Mouse (Mus musculus): ENCODE results near the gene Slc9b1. TPM values are rescaled to one million over a fixed set of nuclear protein-coding genes. Genes with fewer than 3 reads are reported as not detected.
A peak's percentile ranks its signal among the peaks of the same experiment; 100 is the strongest.

The Slc9b1 gene
- polyA plus RNA-seq (2016; fragmentation: Nextera tagmentation; extraction: Ambion mirVana), result 0.15 TPM in 1 of 2 replicates, not detected in the other

DNA sequence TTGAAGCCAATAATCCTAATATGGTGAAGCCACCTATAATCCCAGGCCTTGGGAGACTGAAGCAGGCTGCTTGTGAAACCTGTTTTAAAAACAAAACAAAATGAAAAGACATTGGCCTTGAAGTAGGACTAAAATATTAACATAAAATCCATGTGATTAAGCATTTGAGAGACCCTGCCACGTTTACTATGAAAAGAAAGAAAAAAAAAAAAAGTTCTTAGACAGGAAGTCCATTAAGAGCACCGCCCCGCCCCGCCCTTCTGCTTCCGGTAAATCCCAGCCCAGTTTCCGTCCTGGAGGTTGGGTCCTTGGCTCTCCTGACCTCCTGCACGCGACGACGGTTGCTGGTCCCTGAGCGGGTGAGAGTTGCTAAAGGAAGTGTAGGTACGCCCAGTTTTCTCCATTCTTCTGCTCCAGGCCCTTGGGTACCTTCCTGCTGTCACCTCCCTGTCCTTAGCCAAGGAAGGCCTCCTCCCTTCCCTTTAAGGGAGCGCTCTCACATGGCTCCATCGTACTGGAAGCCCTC, at the start of gene Slc9b1:
Gene Slc9b1 (plus strand): TSS at position 291 of the 526 bp plus-strand sequence.
- no peak within 1 kb of the TSS for H3K27ac ChIP-seq (ENCODE audit: poor library complexity, severe bottlenecking)
- no peaks in the 10 kb centered on the region for H3K27me3 ChIP-seq (replicated peaks)
- no peak within 1 kb of the TSS for H3K9ac ChIP-seq
- ATAC-seq (ENCODE audit: insufficient number of reproducible peaks, low FRiP score), result no peak
- no peaks in the 10 kb centered on the region for H3K9me3 ChIP-seq (replicated peaks)
- peaks cover 3% of the 10 kb centered on the region; the same call in 1 of the 2 replicates for H3K4me1 ChIP-seq (replicated peaks)
- no peak within 1 kb of the TSS for H3K4me2 ChIP-seq
- no peak within 1 kb of the TSS for H3K4me3 ChIP-seq
- 72% methylated on average over 14 of the region's 14 CpGs for WGBS
- no peaks in the 10 kb centered on the region for H3K36me3 ChIP-seq

GRCm38 (mm10) chr3:135298560-135298959, 49.3 kb upstream of the Slc9b1 start:
- H3K4me1 ChIP-seq (replicated peaks), result peaks cover 3% of the 10 kb centered on the region
- no peak overlapping the region for H3K4me3 ChIP-seq
- 58% methylated on average over 3 of the region's 3 CpGs for WGBS
- ATAC-seq (ENCODE audit: insufficient number of reproducible peaks, low FRiP score), result no peak
- H3K9ac ChIP-seq, result no peak overlapping the region
- H3K9me3 ChIP-seq (replicated peaks), result no peaks in the 10 kb centered on the region
- H3K27ac ChIP-seq (ENCODE audit: poor library complexity, severe bottlenecking), result no peak overlapping the region
- H3K36me3 ChIP-seq, result no peaks in the 10 kb centered on the region
- H3K27me3 ChIP-seq (replicated peaks), result no peaks in the 10 kb centered on the region
- H3K4me2 ChIP-seq, result no peak overlapping the region

GRCm38 (mm10) chr3:135300081-135300480, 47.7 kb upstream of the Slc9b1 start:
- Histone ChIP-seq H3K9ac (no peak overlapping the region), H3K36me3 (no peaks in the 10 kb centered on the region), H3K4me3 (no peak overlapping the region), H3K4me2 (no peak overlapping the region), H3K27me3 (replicated peaks) (no peaks in the 10 kb centered on the region), H3K4me1 (replicated peaks) (0 out of 2 replicates have a peak, but pooled peaks cover 2% of the 10 kb centered on the region), H3K27ac (ENCODE audit: poor library complexity, severe bottlenecking) (no peak overlapping the region), H3K9me3 (replicated peaks) (no peaks in the 10 kb centered on the region)
- no peak for ATAC-seq (ENCODE audit: insufficient number of reproducible peaks, low FRiP score)
- 62% methylated on average over 6 of the region's 6 CpGs for WGBS

DNA sequence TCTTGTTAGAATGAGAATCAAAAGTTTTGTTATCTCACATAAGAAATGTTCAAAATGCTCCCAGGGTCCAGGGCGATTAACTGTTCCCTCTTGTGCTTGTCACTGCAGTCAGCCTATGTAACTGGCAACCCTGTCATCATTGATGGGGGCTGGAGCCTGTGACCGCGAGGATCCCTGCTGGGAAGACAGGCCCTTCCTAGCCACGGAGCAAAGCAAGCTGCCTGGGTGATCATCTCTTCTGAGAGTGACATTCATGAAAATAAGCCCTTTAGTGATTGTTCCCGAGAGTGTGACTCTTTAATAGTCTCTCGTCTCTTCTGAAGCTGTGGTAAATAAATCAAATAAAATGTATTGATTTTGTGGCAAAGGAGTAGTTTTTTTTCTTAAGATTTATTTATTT, 43.8 kb upstream of the Slc9b1 start:
- H3K27me3 ChIP-seq (replicated peaks), result peaks cover 4% of the 10 kb centered on the region; the same call in 1 of the 2 replicates
- H3K4me2 ChIP-seq, result no peak overlapping the region
- WGBS, result 38% methylated on average over 6 of the region's 6 CpGs
- no peaks in the 10 kb centered on the region for H3K9me3 ChIP-seq (replicated peaks)
- H3K4me3 ChIP-seq, result no peak overlapping the region
- H3K27ac ChIP-seq (ENCODE audit: poor library complexity, severe bottlenecking), result no peak overlapping the region
- no peaks in the 10 kb centered on the region for H3K36me3 ChIP-seq
- no peak overlapping the region for H3K9ac ChIP-seq
- ATAC-seq (ENCODE audit: insufficient number of reproducible peaks, low FRiP score), result no peak
- H3K4me1 ChIP-seq (replicated peaks), result peaks cover 9% of the 10 kb centered on the region; the same call in 1 of the 2 replicates

- Histone ChIP-seq H3K4me2 (no peak overlapping the region), H3K27me3 (replicated peaks) (peaks cover 4% of the 10 kb centered on the region; the same call in 1 of the 2 replicates), H3K9ac (no peak overlapping the region), H3K4me1 (replicated peaks) (peaks cover 9% of the 10 kb centered on the region; the same call in 1 of the 2 replicates), H3K9me3 (replicated peaks) (no peaks in the 10 kb centered on the region), H3K27ac (ENCODE audit: poor library complexity, severe bottlenecking) (no peak overlapping the region), H3K36me3 (no peaks in the 10 kb centered on the region), H3K4me3 (no peak overlapping the region)
- WGBS, result 40% methylated on average over 9 of the region's 9 CpGs
- no peak for ATAC-seq (ENCODE audit: insufficient number of reproducible peaks, low FRiP score)
Measured at GRCm38 (mm10) chr3:135304566-135304965, 43.3 kb upstream of the Slc9b1 start.

DNA sequence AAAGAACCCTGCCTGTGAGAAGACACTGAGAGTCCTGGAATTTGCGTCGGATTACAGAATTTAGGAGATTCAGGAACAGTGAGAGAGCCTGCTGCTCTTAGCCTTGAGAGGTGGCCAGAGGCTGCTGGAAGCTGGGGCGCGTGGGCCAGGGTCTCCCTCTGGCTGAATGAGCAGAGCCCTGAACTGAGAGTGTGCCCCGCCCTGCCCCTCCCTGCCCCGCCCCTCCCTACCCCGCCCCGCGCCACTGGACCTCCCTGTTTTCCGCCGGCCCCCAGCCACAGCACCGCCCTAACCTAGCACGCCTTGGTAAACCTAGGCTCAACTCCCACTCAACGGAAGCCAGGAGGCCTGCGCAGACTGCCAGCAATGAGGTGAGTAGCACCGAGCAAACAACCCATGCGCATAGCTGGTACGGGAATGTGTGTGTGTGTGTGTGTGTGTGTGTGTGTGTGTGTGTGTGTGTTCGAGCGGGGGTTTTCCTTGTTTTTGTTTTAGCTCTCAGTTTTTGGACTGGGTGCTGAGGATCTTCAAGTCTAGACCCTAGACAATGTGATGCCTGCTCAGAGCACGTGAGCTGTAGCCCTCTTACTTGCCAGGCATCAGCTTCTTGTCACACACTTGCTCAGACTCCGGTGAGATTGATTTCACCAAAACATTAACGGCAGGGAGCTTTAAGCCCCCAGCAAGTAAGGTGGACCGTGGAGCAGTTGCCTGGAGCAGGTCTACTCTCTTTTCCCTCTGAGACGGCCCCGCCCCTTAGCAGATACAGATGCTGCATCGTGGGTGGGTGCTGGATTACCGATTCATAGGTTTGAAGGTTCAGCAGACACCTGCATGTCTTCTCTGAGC, 40.2 kb upstream of the Slc9b1 start, which contains the start of gene Slc9b2:
Gene Slc9b2 (plus strand): TSS at position 290 of the 849 bp plus-strand sequence.
- peak; percentile 75; the same call in 1 of the 2 replicates for ATAC-seq (ENCODE audit: insufficient number of reproducible peaks, low FRiP score)
- peak within 1 kb of the TSS; percentile 64 for H3K9ac ChIP-seq

GRCm38 (mm10) chr3:135312916-135313491, 34.8 kb upstream of the Slc9b1 start:
- Histone ChIP-seq H3K27ac (ENCODE audit: poor library complexity, severe bottlenecking) (no peak overlapping the region), H3K9me3 (replicated peaks) (peaks cover 4% of the 10 kb centered on the region; the same call in 1 of the 2 replicates), H3K4me3 (no peak overlapping the region), H3K36me3 (no peaks in the 10 kb centered on the region), H3K27me3 (replicated peaks) (0 out of 2 replicates have a peak, but pooled peaks cover 4% of the 10 kb centered on the region), H3K4me2 (no peak overlapping the region), H3K9ac (no peak overlapping the region), H3K4me1 (replicated peaks) (peaks cover 2% of the 10 kb centered on the region; the same call in 1 of the 2 replicates)
- no peak for ATAC-seq (ENCODE audit: insufficient number of reproducible peaks, low FRiP score)
- WGBS, result 35% methylated on average over 2 of the region's 2 CpGs

More for the DNA sequence above, 40.2 kb upstream of the Slc9b1 start, which contains the start of gene Slc9b2:
- WGBS, result 10% methylated on average over 24 of the region's 28 CpGs
- Histone ChIP-seq H3K9me3 (replicated peaks) (no peaks in the 10 kb centered on the region), H3K4me3 (peak within 1 kb of the TSS; percentile 45), H3K27me3 (replicated peaks) (peaks cover 4% of the 10 kb centered on the region; the same call in 1 of the 2 replicates), H3K27ac (ENCODE audit: poor library complexity, severe bottlenecking) (no peak within 1 kb of the TSS), H3K4me2 (peak within 1 kb of the TSS; percentile 87), H3K4me1 (replicated peaks) (peaks cover 9% of the 10 kb centered on the region; the same call in 1 of the 2 replicates), H3K36me3 (no peaks in the 10 kb centered on the region)

- Histone ChIP-seq H3K27ac (ENCODE audit: poor library complexity, severe bottlenecking) (no peak overlapping the region), H3K4me3 (no peak overlapping the region), H3K4me1 (replicated peaks) (no peaks in the 10 kb centered on the region), H3K9me3 (replicated peaks) (peaks cover 4% of the 10 kb centered on the region; the same call in 1 of the 2 replicates), H3K4me2 (no peak overlapping the region), H3K27me3 (replicated peaks) (no peaks in the 10 kb centered on the region), H3K36me3 (no peaks in the 10 kb centered on the region), H3K9ac (no peak overlapping the region)
- WGBS, result 76% methylated on average over 2 of the region's 2 CpGs
- no peak for ATAC-seq (ENCODE audit: insufficient number of reproducible peaks, low FRiP score)
Measured at GRCm38 (mm10) chr3:135313727-135314126, 34.1 kb upstream of the Slc9b1 start.

DNA sequence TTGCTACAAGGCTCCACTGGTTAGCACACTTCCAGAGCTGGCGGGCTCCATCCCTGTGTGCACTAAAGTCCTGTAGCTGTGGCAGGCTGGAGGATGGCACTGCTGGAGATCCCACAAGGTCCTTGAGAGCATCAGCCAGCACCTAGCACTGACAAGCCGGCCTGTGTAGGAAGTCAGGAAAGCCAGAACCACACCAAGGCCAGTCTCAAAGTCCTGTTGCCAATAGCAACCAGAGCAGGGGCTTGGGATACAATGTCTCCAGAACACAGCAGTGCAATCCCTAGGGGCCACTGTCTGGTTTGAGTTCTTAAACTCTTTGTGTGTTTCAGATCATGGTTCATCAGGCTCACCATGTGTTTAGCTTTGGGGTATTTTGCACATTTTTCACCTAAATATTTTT, 33.0 kb upstream of the Slc9b1 start:
- no peak overlapping the region for H3K9ac ChIP-seq
- no peak for ATAC-seq (ENCODE audit: insufficient number of reproducible peaks, low FRiP score)
- peaks cover 4% of the 10 kb centered on the region; the same call in 1 of the 2 replicates for H3K9me3 ChIP-seq (replicated peaks)
- no peaks in the 10 kb centered on the region for H3K4me1 ChIP-seq (replicated peaks)
- H3K27ac ChIP-seq (ENCODE audit: poor library complexity, severe bottlenecking), result no peak overlapping the region
- no peaks in the 10 kb centered on the region for H3K27me3 ChIP-seq (replicated peaks)
- H3K4me3 ChIP-seq, result no peak overlapping the region
- H3K4me2 ChIP-seq, result no peak overlapping the region
- 52% methylated on average over 2 of the region's 2 CpGs for WGBS
- no peaks in the 10 kb centered on the region for H3K36me3 ChIP-seq

- WGBS, result 80% methylated on average over 9 of the region's 9 CpGs
Measured at GRCm38 (mm10) chr3:135315720-135316425, 32.0 kb upstream of the Slc9b1 start.

More at GRCm38 (mm10) chr3:135315720-135316425, 32.0 kb upstream of the Slc9b1 start:
- Histone ChIP-seq H3K27me3 (replicated peaks) (no peaks in the 10 kb centered on the region), H3K9me3 (replicated peaks) (peaks cover 4% of the 10 kb centered on the region; the same call in 1 of the 2 replicates), H3K4me3 (no peak overlapping the region), H3K4me2 (no peak overlapping the region), H3K27ac (ENCODE audit: poor library complexity, severe bottlenecking) (no peak overlapping the region), H3K4me1 (replicated peaks) (no peaks in the 10 kb centered on the region), H3K9ac (no peak overlapping the region), H3K36me3 (no peaks in the 10 kb centered on the region)
- no peak for ATAC-seq (ENCODE audit: insufficient number of reproducible peaks, low FRiP score)
